Mouse (Mus musculus) neural tube, embryonic 13.5 days (tissue): ENCODE results near the gene Hnf1a. TPM values are rescaled to one million over a fixed set of nuclear protein-coding genes. Genes with fewer than 3 reads are reported as not detected.

Source experiments
- ATAC-seq: fragments of 200-750 bp; cut with Nextera tagmentation; 2 replicates; pipeline ENCODE4 v1.8.0; 2017; ENCODE audit warnings: low read depth, mild to moderate bottlenecking, moderate TSS enrichment, moderate library complexity
- H3K27ac ChIP-seq: fragments of 300-500 bp; sonication (generic); replicated peaks from 2 replicates; pipeline ENCODE4 v1.5.1; 2015; ENCODE audit warnings: moderate library complexity, mild to moderate bottlenecking, inconsistent platforms
- H3K27me3 ChIP-seq: fragments of 300-500 bp; sonication (generic); 2 replicates; pipeline ENCODE4 v1.6.1; 2015; ENCODE audit warnings: mild to moderate bottlenecking, inconsistent platforms
- H3K36me3 ChIP-seq: fragments of 300-500 bp; sonication (generic); 2 replicates; pipeline ENCODE4 v1.6.1; 2015; ENCODE audit warnings: mild to moderate bottlenecking, inconsistent platforms
- H3K4me1 ChIP-seq: fragments of 300-500 bp; sonication (generic); replicated peaks from 2 replicates; pipeline ENCODE4 v1.6.1; 2015; ENCODE audit warnings: inconsistent platforms
- H3K4me2 ChIP-seq: fragments of 300-500 bp; sonication (generic); 2 replicates; pipeline ENCODE4 v1.6.1; 2015; ENCODE audit warnings: inconsistent platforms, mild to moderate bottlenecking, moderate library complexity
- H3K4me3 ChIP-seq: fragments of 300-500 bp; sonication (generic); 2 replicates; pipeline ENCODE4 v1.5.1; 2015; ENCODE audit warnings: mild to moderate bottlenecking, inconsistent platforms
- H3K9ac ChIP-seq: fragments of 300-500 bp; sonication (generic); 2 replicates; pipeline ENCODE4 v1.6.1; 2015; ENCODE audit warnings: moderate library complexity, mild to moderate bottlenecking, inconsistent platforms
- H3K9me3 ChIP-seq: fragments of 300-500 bp; sonication (generic); 2 replicates; pipeline ENCODE4 v1.6.1; 2016; ENCODE audit warnings: inconsistent platforms
- WGBS: fragments of 180-500 bp; shearing (Covaris S2); methylation state at CpG from one replicate; pipeline ENCODE4 v1.1.7; 2015; 5-methylcytosine and 5-hydroxymethylcytosine counted together
- polyA plus RNA-seq: library from polyadenylated mRNA; unstranded; fragments of >200 nt; fragmentation: Nextera tagmentation; extraction: Ambion mirVana; gene quantifications from 2 replicates; pipeline ENCODE4 v1.2.1, GENCODE M21; 2015

The Hnf1a gene
- polyA plus RNA-seq, 1 experiment from 2014 or later: 0.10 TPM

GRCm38 (mm10) chr5:115007768-115008167, 36.9 kb upstream of the Hnf1a start:
- no peak overlapping the region for H3K4me3 ChIP-seq
- WGBS: 89% methylated on average over 5 of the region's 5 CpGs
- H3K4me2 ChIP-seq: no peak overlapping the region
- no peaks in the 10 kb centered on the region for H3K36me3 ChIP-seq
- no peaks in the 10 kb centered on the region for H3K9me3 ChIP-seq
- H3K9ac ChIP-seq: no peak overlapping the region
- H3K4me1 ChIP-seq: peaks cover 17% of the 10 kb centered on the region
- H3K27me3 ChIP-seq: no peaks in the 10 kb centered on the region
- ATAC-seq: no peak
- no peak overlapping the region for H3K27ac ChIP-seq

GRCm38 (mm10) chr5:115003224-115003873, 32.5 kb upstream of the Hnf1a start:
- Histone ChIP-seq H3K4me2 (no peak overlapping the region), H3K27me3 (no peaks in the 10 kb centered on the region), H3K27ac (no peak overlapping the region), H3K4me1 (no peaks in the 10 kb centered on the region), H3K9ac (no peak overlapping the region), H3K36me3 (no peaks in the 10 kb centered on the region), H3K9me3 (no peaks in the 10 kb centered on the region), H3K4me3 (no peak overlapping the region)
- 83% methylated on average over 13 of the region's 13 CpGs for WGBS
- no peak for ATAC-seq

- Histone ChIP-seq H3K27ac (no peak overlapping the region), H3K9me3 (no peaks in the 10 kb centered on the region), H3K9ac (no peak overlapping the region), H3K4me2 (no peak overlapping the region), H3K4me1 (no peaks in the 10 kb centered on the region), H3K36me3 (no peaks in the 10 kb centered on the region), H3K4me3 (no peak overlapping the region), H3K27me3 (no peaks in the 10 kb centered on the region)
- 81% methylated on average over 6 of the region's 6 CpGs for WGBS
- ATAC-seq: no peak
These were observed 31.9 kb upstream of the Hnf1a start for GRCm38 (mm10) chr5:115002781-115003180.

GRCm38 (mm10) chr5:115001464-115001863, 30.6 kb upstream of the Hnf1a start:
- WGBS: 78% methylated on average over 8 of the region's 8 CpGs
- ATAC-seq: no peak

GRCm38 (mm10) chr5:115000503-115000902, 29.6 kb upstream of the Hnf1a start:
- H3K27ac ChIP-seq: no peak overlapping the region
- no peaks in the 10 kb centered on the region for H3K9me3 ChIP-seq
- no peak overlapping the region for H3K9ac ChIP-seq
- H3K4me1 ChIP-seq: no peaks in the 10 kb centered on the region
- H3K4me3 ChIP-seq: no peak overlapping the region
- H3K4me2 ChIP-seq: no peak overlapping the region
- H3K27me3 ChIP-seq: no peaks in the 10 kb centered on the region
- no peaks in the 10 kb centered on the region for H3K36me3 ChIP-seq
- ATAC-seq: no peak
- 93% methylated on average over 2 of the region's 2 CpGs for WGBS

More at GRCm38 (mm10) chr5:115001464-115001863, 30.6 kb upstream of the Hnf1a start:
- Histone ChIP-seq H3K27me3 (no peaks in the 10 kb centered on the region), H3K36me3 (no peaks in the 10 kb centered on the region), H3K4me1 (no peaks in the 10 kb centered on the region), H3K4me3 (no peak overlapping the region), H3K9ac (no peak overlapping the region), H3K27ac (no peak overlapping the region), H3K9me3 (no peaks in the 10 kb centered on the region), H3K4me2 (no peak overlapping the region)

GRCm38 (mm10) chr5:114997327-114997726, 26.4 kb upstream of the Hnf1a start:
- Histone ChIP-seq H3K27ac (no peak overlapping the region), H3K4me3 (no peak overlapping the region), H3K27me3 (no peaks in the 10 kb centered on the region), H3K9me3 (no peaks in the 10 kb centered on the region), H3K4me1 (no peaks in the 10 kb centered on the region), H3K4me2 (no peak overlapping the region), H3K9ac (no peak overlapping the region), H3K36me3 (no peaks in the 10 kb centered on the region)
- WGBS: 76% methylated on average over 6 of the region's 6 CpGs
- no peak for ATAC-seq

GRCm38 (mm10) chr5:114996447-114996846, 25.6 kb upstream of the Hnf1a start:
- no peak overlapping the region for H3K4me3 ChIP-seq
- no peaks in the 10 kb centered on the region for H3K9me3 ChIP-seq
- 84% methylated on average over 16 of the region's 16 CpGs for WGBS
- no peaks in the 10 kb centered on the region for H3K27me3 ChIP-seq
- no peaks in the 10 kb centered on the region for H3K4me1 ChIP-seq
- no peak for ATAC-seq
- no peak overlapping the region for H3K4me2 ChIP-seq
- no peaks in the 10 kb centered on the region for H3K36me3 ChIP-seq
- no peak overlapping the region for H3K27ac ChIP-seq
- no peak overlapping the region for H3K9ac ChIP-seq

GRCm38 (mm10) chr5:114985074-114985473, 14.2 kb upstream of the Hnf1a start:
- Histone ChIP-seq H3K36me3 (no peaks in the 10 kb centered on the region), H3K27me3 (0 out of 2 replicates have a peak, but pooled peaks cover 4% of the 10 kb centered on the region), H3K9ac (no peak overlapping the region), H3K9me3 (no peaks in the 10 kb centered on the region), H3K4me1 (peaks cover 1% of the 10 kb centered on the region), H3K4me3 (no peak overlapping the region), H3K27ac (no peak overlapping the region), H3K4me2 (no peak overlapping the region)
- no peak for ATAC-seq

GRCm38 (mm10) chr5:114982001-114982400, 11.1 kb upstream of the Hnf1a start:
- Histone ChIP-seq H3K36me3 (no peaks in the 10 kb centered on the region), H3K9ac (no peak overlapping the region), H3K9me3 (no peaks in the 10 kb centered on the region), H3K4me3 (no peak overlapping the region), H3K27me3 (0 out of 2 replicates have a peak, but pooled peaks cover 4% of the 10 kb centered on the region), H3K4me2 (no peak overlapping the region), H3K4me1 (peaks cover 17% of the 10 kb centered on the region), H3K27ac (no peak overlapping the region)
- no peak for ATAC-seq
- WGBS: 67% methylated on average over 15 of the region's 15 CpGs

- no peak for ATAC-seq
- no peaks in the 10 kb centered on the region for H3K9me3 ChIP-seq
- H3K4me2 ChIP-seq: peak overlapping the region; percentile 71
- no peak overlapping the region for H3K9ac ChIP-seq
- peaks cover 17% of the 10 kb centered on the region for H3K4me1 ChIP-seq
- H3K27ac ChIP-seq: no peak overlapping the region
- no peaks in the 10 kb centered on the region for H3K36me3 ChIP-seq
- 0 out of 2 replicates have a peak, but pooled peaks cover 4% of the 10 kb centered on the region for H3K27me3 ChIP-seq
- peak overlapping the region; percentile 34 for H3K4me3 ChIP-seq
- WGBS: 33% methylated on average over 16 of the region's 16 CpGs
These were observed 9.3 kb upstream of the Hnf1a start for GRCm38 (mm10) chr5:114980122-114980748.

- Histone ChIP-seq H3K36me3 (no peaks in the 10 kb centered on the region), H3K27me3 (0 out of 2 replicates have a peak, but pooled peaks cover 4% of the 10 kb centered on the region), H3K27ac (no peak overlapping the region), H3K4me1 (peaks cover 17% of the 10 kb centered on the region), H3K9ac (peak overlapping the region; percentile 49), H3K4me3 (peak overlapping the region; percentile 34), H3K9me3 (no peaks in the 10 kb centered on the region), H3K4me2 (peak overlapping the region; percentile 71)
- peak; percentile 70 for ATAC-seq
- WGBS: 6% methylated on average over 32 of the region's 32 CpGs
These were observed 8.6 kb upstream of the Hnf1a start for GRCm38 (mm10) chr5:114979250-114980121.

GRCm38 (mm10) chr5:114978888-114979249, 8.0 kb upstream of the Hnf1a start:
- H3K27me3 ChIP-seq: 0 out of 2 replicates have a peak, but pooled peaks cover 4% of the 10 kb centered on the region
- H3K9ac ChIP-seq: peak overlapping the region; percentile 44; the same call in 1 of the 2 replicates
- peaks cover 17% of the 10 kb centered on the region for H3K4me1 ChIP-seq
- H3K27ac ChIP-seq: no peak overlapping the region
- no peaks in the 10 kb centered on the region for H3K9me3 ChIP-seq
- peak overlapping the region; percentile 34 for H3K4me3 ChIP-seq
- WGBS: 4% methylated on average over 6 of the region's 6 CpGs
- no peaks in the 10 kb centered on the region for H3K36me3 ChIP-seq
- ATAC-seq: no peak
- peak overlapping the region; percentile 71 for H3K4me2 ChIP-seq
